Mouse (Mus musculus) kidney, adult 2 months (tissue): Measurements from ENCODE around the gene Trak1.

ENCODE experiments used
- CTCF ChIP-seq: fragments of 200-500 bp; conservative IDR thresholded peaks from 2 replicates; pipeline ENCODE4 v1.5.1; 2011; ENCODE audit warnings: low read depth, mild to moderate bottlenecking, control low read depth, low read length, moderate library complexity, mixed read lengths; ENCODE audit not compliant: insufficient read depth, insufficient read length
- POLR2A ChIP-seq: fragments of 200-500 bp; IDR thresholded peaks from one replicate; pipeline ENCODE4 v1.6.1; 2011; ENCODE audit warnings: low read depth, low read length, control low read depth

- TF ChIP-seq CTCF (peak; percentile 60), POLR2A (no peak)
Observed at GRCm38 (mm10) chr9:121445364-121445763, 148.1 kb downstream of the Trak1 start.
